Mouse (Mus musculus) heart, embryonic 12.5 days (tissue): ENCODE data around the gene Zdhhc21. TPM values are rescaled to one million over a fixed set of nuclear protein-coding genes. Genes with fewer than 3 reads are reported as not detected.

Experiments used
- ATAC-seq: fragments of 200-750 bp; cut with Nextera tagmentation; 2 replicates; pipeline ENCODE4 v1.8.0; 2017; ENCODE audit warnings: moderate TSS enrichment, moderate library complexity; ENCODE audit not compliant: insufficient number of reproducible peaks, low FRiP score
- H3K27ac ChIP-seq: fragments of 300-500 bp; sonication (generic); 2 replicates; pipeline ENCODE4 v1.5.1; 2016; ENCODE audit warnings: mild to moderate bottlenecking, moderate library complexity; ENCODE audit not compliant: poor library complexity, severe bottlenecking
- H3K27me3 ChIP-seq: fragments of 300-500 bp; sonication (generic); replicated peaks from 2 replicates; pipeline ENCODE4 v1.6.1; 2016; ENCODE audit warnings: mild to moderate bottlenecking, moderate library complexity
- H3K36me3 ChIP-seq: fragments of 300-500 bp; sonication (generic); 2 replicates; pipeline ENCODE4 v1.6.1; 2016; ENCODE audit warnings: mild to moderate bottlenecking, moderate library complexity
- H3K4me1 ChIP-seq: fragments of 300-500 bp; sonication (generic); replicated peaks from 2 replicates; pipeline ENCODE4 v1.6.1; 2016; ENCODE audit warnings: mild to moderate bottlenecking
- H3K4me2 ChIP-seq: fragments of 300-500 bp; sonication (generic); 2 replicates; pipeline ENCODE4 v1.6.1; 2016; ENCODE audit warnings: mild to moderate bottlenecking, moderate library complexity
- H3K4me3 ChIP-seq: fragments of 300-500 bp; sonication (generic); 2 replicates; pipeline ENCODE4 v1.5.1; 2016; ENCODE audit warnings: mild to moderate bottlenecking
- H3K9ac ChIP-seq: fragments of 300-500 bp; sonication (generic); 2 replicates; pipeline ENCODE4 v1.6.1; 2016; ENCODE audit warnings: mild to moderate bottlenecking, moderate library complexity
- H3K9me3 ChIP-seq: fragments of 300-500 bp; sonication (generic); replicated peaks from 2 replicates; pipeline ENCODE4 v1.6.1; 2016; ENCODE audit warnings: mild to moderate bottlenecking, moderate library complexity
- WGBS: fragments of 180-500 bp; shearing (Covaris S2); methylation state at CpG from one replicate; pipeline ENCODE4 v1.1.7; 2016; 5-methylcytosine and 5-hydroxymethylcytosine counted together
- polyA plus RNA-seq: library from polyadenylated mRNA; unstranded; fragments of >200 nt; fragmentation: Nextera tagmentation; extraction: Ambion mirVana; gene quantifications from 2 replicates; pipeline ENCODE4 v1.2.1, GENCODE M21; 2016

Gene Zdhhc21
- polyA plus RNA-seq, 1 experiment from 2014 or later: 16.6 TPM

- peaks cover 19% of the 10 kb centered on the region for H3K4me1 ChIP-seq
- no peak overlapping the region for H3K27ac ChIP-seq
- no peaks in the 10 kb centered on the region for H3K9me3 ChIP-seq
- no peak for ATAC-seq
- no peak overlapping the region for H3K9ac ChIP-seq
- H3K27me3 ChIP-seq: no peaks in the 10 kb centered on the region
- no peaks in the 10 kb centered on the region for H3K36me3 ChIP-seq
- WGBS: 15% methylated on average over 10 of the region's 10 CpGs
- no peak overlapping the region for H3K4me3 ChIP-seq
- H3K4me2 ChIP-seq: peak overlapping the region; percentile 35
These were observed 97.2 kb downstream of the Zdhhc21 start for GRCm38 (mm10) chr4:82762430-82763119.

- 23% methylated on average over 3 of the region's 3 CpGs for WGBS
- Histone ChIP-seq H3K9me3 (no peaks in the 10 kb centered on the region), H3K9ac (no peak overlapping the region), H3K36me3 (no peaks in the 10 kb centered on the region), H3K27me3 (no peaks in the 10 kb centered on the region), H3K4me3 (no peak overlapping the region), H3K27ac (no peak overlapping the region), H3K4me1 (0 out of 2 replicates have a peak, but pooled peaks cover 3% of the 10 kb centered on the region), H3K4me2 (no peak overlapping the region)
- ATAC-seq: no peak
These were observed 103.5 kb downstream of the Zdhhc21 start for GRCm38 (mm10) chr4:82756295-82756626.

- Histone ChIP-seq H3K4me1 (0 out of 2 replicates have a peak, but pooled peaks cover 3% of the 10 kb centered on the region), H3K27me3 (no peaks in the 10 kb centered on the region), H3K9ac (no peak overlapping the region), H3K9me3 (no peaks in the 10 kb centered on the region), H3K4me2 (no peak overlapping the region), H3K36me3 (no peaks in the 10 kb centered on the region), H3K4me3 (no peak overlapping the region), H3K27ac (no peak overlapping the region)
- no peak for ATAC-seq
- 66% methylated on average over 3 of the region's 3 CpGs for WGBS
These were observed 104.0 kb downstream of the Zdhhc21 start for GRCm38 (mm10) chr4:82755616-82756294.

Other genes with a start within 250 kb of the Zdhhc21 start
- gene Nfib, start 154.2 kb downstream of the Zdhhc21 start, polyA plus RNA-seq: 57.5 and 69.2 TPM in 2 replicates
- gene Cer1, start 25.2 kb upstream of the Zdhhc21 start, polyA plus RNA-seq: 0.10 TPM in 1 of 2 replicates, not detected in the other
- 8.3 and 10.2 TPM in 2 replicates for gene Frem1, start 192.4 kb upstream of the Zdhhc21 start, polyA plus RNA-seq